Mouse (Mus musculus) liver, postnatal 0 days (tissue): ENCODE results near the gene Plxna4.

Experiments
- CTCF ChIP-seq: sonication (generic); IDR thresholded peaks from 2 replicates; pipeline ENCODE4 v1.5.1; 2016; ENCODE audit warnings: antibody characterized with exemption, low read depth
- EP300 ChIP-seq: IDR thresholded peaks from 2 replicates; pipeline ENCODE4 v1.6.1; 2016; ENCODE audit warnings: antibody characterized with exemption, low read depth, mild to moderate bottlenecking

- TF ChIP-seq EP300 (no peak), CTCF (no peak)
Measured at GRCm38 (mm10) chr6:32120931-32121330, 467.1 kb downstream of the Plxna4 start.
